Mouse (Mus musculus): Measurements from ENCODE around the gene Tmem151a. TPM values are rescaled to one million over a fixed set of nuclear protein-coding genes. Genes with fewer than 3 reads are reported as not detected.
"Not testable (repeated sequence)": the region's sequence is repeated elsewhere in the genome, so short reads cannot be mapped to it uniquely, and the experiment has no call there.

Gene Tmem151a
- polyA plus RNA-seq, 1 experiment from 2014 or later, result 2.3 TPM

DNA sequence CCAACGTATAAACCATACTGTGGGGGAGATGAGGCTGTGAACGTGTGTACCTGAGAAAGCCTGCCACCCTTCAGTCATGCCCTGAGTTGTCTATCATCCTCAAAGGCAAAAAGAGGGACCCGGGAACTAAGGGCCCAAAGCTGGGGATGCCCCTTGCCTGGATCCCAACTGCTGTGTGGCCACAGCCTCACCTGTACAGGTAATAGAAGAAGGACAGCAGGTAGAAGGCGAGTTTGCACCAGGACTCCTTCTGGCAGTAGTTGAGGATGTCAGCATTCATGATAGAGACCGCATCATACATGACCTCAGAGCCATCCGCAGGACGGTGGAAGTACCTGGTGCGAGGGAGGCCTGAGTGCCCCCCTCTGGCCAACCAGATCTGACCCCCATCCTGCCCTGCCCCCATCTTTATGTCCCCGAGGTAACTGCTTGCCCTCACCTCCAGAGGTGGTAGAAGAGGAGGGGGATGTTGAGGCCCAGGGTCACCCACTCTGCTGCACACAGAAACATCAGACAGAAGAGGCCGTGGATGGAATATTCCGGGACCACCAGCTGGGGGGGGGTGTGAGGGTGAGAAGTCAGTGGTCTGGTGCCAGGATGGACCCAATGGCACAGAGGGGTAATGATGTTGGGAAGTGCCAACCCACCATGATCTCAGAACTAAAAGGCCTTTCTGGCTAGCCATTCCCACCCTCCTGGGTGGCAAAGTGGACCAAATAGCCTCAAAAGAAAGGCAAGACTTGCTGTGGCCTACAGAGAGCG, 8.3 kb upstream of the Tmem151a start:
- Histone ChIP-seq H3K27ac (replicated peaks) (no peak overlapping the region), H3K9ac (no peak overlapping the region), H3K4me1 (peaks cover 59% of the 10 kb centered on the region), H3K9me3 (replicated peaks) (no peaks in the 10 kb centered on the region), H3K4me2 (replicated peaks) (no peak overlapping the region), H3K27me3 (no peaks in the 10 kb centered on the region), H3K4me3 (replicated peaks) (no peak overlapping the region; the same call in 1 of the 2 replicates), H3K36me3 (peaks cover 43% of the 10 kb centered on the region)
- WGBS, result 71% methylated on average over 12 of the region's 12 CpGs
- ATAC-seq (ENCODE audit: insufficient number of reproducible peaks, low FRiP score, low TSS enrichment, low read depth), result no peak

DNA sequence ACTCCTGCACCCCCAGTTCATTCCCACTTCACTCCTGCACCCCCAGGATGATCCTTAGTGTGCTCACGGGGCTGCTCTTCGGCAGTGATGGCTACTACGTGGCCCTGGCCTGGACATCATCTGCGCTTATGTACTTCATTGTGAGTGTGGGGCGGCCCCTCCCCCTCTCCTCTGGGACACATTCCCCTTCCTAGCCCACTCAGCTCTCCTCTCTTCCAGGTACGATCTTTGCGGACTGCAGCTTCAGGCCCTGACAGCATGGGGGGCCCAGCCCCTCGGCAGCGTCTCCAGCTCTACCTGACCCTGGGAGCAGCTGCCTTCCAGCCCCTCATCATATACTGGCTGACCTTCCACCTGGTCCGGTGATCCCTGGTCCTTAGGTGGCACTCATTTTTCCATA, 6.8 kb upstream of the Tmem151a start:
- 92% methylated on average over 10 of the region's 10 CpGs for WGBS
- ATAC-seq (ENCODE audit: insufficient number of reproducible peaks, low FRiP score, low TSS enrichment, low read depth), result no peak
- H3K27ac ChIP-seq (replicated peaks), result no peak overlapping the region
- H3K4me3 ChIP-seq (replicated peaks), result no peak overlapping the region; the same call in 1 of the 2 replicates
- no peaks in the 10 kb centered on the region for H3K9me3 ChIP-seq (replicated peaks)
- no peak overlapping the region for H3K4me2 ChIP-seq (replicated peaks)
- H3K27me3 ChIP-seq, result no peaks in the 10 kb centered on the region
- peaks cover 50% of the 10 kb centered on the region for H3K4me1 ChIP-seq
- H3K9ac ChIP-seq, result no peak overlapping the region
- peaks cover 43% of the 10 kb centered on the region for H3K36me3 ChIP-seq

DNA sequence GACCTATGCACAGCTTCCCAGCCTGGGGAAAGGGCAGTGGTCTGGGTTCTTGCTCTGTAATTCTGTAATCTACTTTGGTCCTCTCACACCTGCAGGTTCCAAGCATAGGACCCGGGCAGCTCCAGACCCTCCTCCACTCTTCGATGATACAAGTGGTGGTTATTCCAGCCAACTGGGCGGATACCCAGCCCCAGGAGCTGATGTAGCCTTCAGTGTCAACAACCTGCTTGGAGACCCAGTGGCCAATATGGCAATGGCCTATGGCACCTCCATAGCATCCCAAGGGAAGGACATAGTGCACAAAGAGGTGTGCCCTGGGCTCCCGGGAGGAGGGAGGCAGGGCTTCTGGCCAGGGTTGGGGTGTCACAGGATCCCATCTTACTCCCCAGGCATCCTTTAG, 4.0 kb upstream of the Tmem151a start:
- peaks cover 43% of the 10 kb centered on the region for H3K36me3 ChIP-seq
- ATAC-seq (ENCODE audit: insufficient number of reproducible peaks, low FRiP score, low TSS enrichment, low read depth), result no peak
- peaks cover 23% of the 10 kb centered on the region for H3K27me3 ChIP-seq
- no peak overlapping the region for H3K27ac ChIP-seq (replicated peaks)
- H3K4me3 ChIP-seq (replicated peaks), result peak overlapping the region; percentile 78
- H3K9me3 ChIP-seq (replicated peaks), result no peaks in the 10 kb centered on the region
- H3K4me2 ChIP-seq (replicated peaks), result peak overlapping the region; percentile 55
- 89% methylated on average over 4 of the region's 4 CpGs for WGBS
- peaks cover 37% of the 10 kb centered on the region for H3K4me1 ChIP-seq
- no peak overlapping the region for H3K9ac ChIP-seq

DNA sequence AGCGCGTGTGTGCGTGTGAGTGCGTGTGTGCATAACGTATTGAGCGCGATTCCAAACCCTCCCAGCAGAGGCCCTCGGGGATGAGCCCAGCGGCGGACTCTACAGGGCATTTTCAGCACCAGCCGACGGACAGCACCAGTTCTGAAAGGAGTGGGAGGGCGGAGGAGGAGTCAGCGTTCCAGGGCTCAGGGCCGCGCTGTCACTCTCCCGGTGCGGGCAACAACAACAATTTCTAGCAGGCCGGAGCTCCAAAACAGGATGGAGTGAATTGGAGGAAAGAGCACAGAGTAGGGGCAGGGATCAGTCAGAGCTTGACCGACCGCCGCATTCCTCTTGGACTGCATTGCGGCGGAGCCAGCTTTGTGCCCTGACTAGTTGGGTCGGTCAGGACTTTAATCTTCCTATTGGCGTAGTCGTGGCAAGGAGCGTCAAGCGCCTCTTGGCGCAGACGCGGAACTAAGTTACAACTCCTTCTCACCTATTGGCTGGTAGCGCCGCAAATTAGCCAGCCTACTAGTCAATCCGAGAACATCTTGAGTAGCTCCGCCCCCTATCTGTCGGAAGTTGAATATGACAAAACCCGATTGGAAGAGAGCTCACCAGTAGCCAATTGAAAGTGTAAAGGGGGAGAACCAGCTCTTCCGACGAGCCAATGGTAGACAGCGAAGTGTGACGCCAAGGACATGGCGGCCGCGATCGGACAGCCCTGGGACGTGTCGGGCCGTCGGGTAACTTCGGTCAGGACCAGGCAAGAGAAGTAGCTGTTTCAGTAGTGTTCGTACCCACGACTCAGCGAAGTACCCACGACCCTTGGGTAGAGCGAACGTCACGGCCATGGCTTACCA, 2.8 kb upstream of the Tmem151a start, which contains the start of gene Yif1a:
TSS of gene Yif1a (plus strand) at position 655 of the 845 bp plus-strand sequence.
- H3K9me3 ChIP-seq (replicated peaks), result no peaks in the 10 kb centered on the region
- H3K4me3 ChIP-seq (replicated peaks), result peak within 1 kb of the TSS; percentile 78
- peaks cover 35% of the 10 kb centered on the region for H3K27me3 ChIP-seq
- peaks cover 33% of the 10 kb centered on the region for H3K36me3 ChIP-seq
- under 1% methylated on average over 58 of the region's 58 CpGs for WGBS
- peak within 1 kb of the TSS; percentile 55 for H3K4me2 ChIP-seq (replicated peaks)
- H3K27ac ChIP-seq (replicated peaks), result peak within 1 kb of the TSS; percentile 87
- H3K4me1 ChIP-seq, result peaks cover 27% of the 10 kb centered on the region
- ATAC-seq (ENCODE audit: insufficient number of reproducible peaks, low FRiP score, low TSS enrichment, low read depth), result peak; percentile 91
- peak within 1 kb of the TSS; percentile 57 for H3K9ac ChIP-seq

DNA sequence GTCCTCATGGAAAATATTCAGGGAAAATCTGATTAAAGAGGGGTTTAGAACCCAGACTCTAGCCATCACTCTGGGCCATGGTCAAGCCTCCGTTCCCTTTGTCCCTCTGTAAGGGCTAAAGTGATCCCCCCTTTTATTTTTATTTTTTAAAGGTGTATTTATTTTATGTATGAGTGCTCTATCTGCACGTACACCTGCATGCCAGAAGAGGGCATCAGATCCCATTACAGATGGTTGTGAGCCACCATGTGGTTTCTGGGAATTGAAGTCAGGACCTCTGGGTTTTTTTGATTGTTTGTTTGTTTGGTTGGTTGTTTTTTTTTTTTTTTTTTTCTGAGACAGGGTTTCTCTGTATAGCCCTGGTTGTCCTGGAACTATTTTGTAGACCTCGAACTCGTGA, 1.2 kb upstream of the Tmem151a start:
- peaks cover 51% of the 10 kb centered on the region for H3K27me3 ChIP-seq
- not testable (repeated sequence) for H3K9me3 ChIP-seq (replicated peaks); ATAC-seq (ENCODE audit: insufficient number of reproducible peaks, low FRiP score, low TSS enrichment, low read depth); H3K27ac ChIP-seq (replicated peaks); H3K4me3 ChIP-seq (replicated peaks); H3K9ac ChIP-seq; H3K4me2 ChIP-seq (replicated peaks)
- WGBS, result 57% methylated on average over 4 of the region's 4 CpGs
- peaks cover 27% of the 10 kb centered on the region for H3K4me1 ChIP-seq
- peaks cover 17% of the 10 kb centered on the region for H3K36me3 ChIP-seq

DNA sequence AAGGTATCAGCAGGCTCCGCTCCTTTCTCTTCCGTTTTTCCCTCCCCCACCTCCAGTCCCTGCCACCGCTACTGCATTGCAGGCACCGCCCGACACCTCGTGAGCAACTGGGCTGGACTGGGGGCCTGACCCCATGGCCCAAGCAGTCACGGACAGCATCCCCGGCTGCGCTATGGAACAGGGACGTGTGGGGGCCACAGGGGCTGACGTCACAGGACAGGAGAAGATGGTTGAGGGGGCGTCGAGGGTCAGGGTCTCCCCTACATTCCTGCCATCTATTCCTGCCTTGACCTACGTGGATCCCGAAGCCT, 542 bp downstream of the Tmem151a start:
- 9% methylated on average over 15 of the region's 15 CpGs for WGBS

DNA sequence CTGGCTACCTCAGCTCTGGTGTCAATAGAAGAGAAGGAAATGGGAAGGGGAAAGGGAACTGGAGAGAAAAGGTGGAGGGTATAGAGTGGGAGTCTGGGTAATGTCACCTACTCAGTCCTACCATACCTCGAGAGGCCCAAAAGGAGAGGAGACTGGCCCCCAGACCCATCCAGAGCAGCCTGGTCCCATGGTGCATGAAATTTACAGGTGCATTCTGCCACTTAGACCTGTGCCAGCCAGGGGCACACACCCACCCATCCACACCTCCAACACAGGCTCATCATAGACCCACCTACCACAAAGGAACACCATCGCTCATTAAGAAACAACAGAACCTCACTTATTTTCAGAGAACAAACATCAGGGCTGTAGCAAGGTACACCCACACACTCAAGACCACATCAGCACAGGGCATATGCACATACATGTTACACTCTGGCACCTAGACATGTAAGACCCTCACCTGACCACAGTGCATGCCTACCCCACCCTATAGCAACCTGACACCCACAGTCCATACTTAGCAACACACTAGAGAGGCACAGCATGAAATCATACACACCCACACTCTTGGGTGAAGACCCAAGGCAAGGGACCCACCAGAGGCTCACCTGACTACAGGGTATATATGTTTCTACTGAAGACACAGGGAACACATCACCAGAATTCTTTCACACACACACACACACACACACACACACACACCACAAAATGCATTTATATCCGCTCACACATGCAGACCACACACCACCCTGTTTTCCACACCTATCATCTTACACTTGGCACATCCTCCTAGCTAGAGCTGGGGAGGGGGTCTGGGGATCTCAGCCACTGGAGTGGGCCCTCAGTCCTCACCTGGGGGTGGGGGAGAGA, 1.1 kb downstream of the Tmem151a start:
- Histone ChIP-seq H3K9ac (no peak overlapping the region), H3K36me3 (no peaks in the 10 kb centered on the region), H3K27ac (replicated peaks) (no peak overlapping the region), H3K9me3 (replicated peaks) (no peaks in the 10 kb centered on the region), H3K4me2 (replicated peaks) (peak overlapping the region; percentile 91), H3K27me3 (peaks cover 65% of the 10 kb centered on the region), H3K4me3 (replicated peaks) (peak overlapping the region; percentile 49; the same call in 1 of the 2 replicates), H3K4me1 (peaks cover 24% of the 10 kb centered on the region)
- no peak for ATAC-seq (ENCODE audit: insufficient number of reproducible peaks, low FRiP score, low TSS enrichment, low read depth)
- 64% methylated on average over 3 of the region's 3 CpGs for WGBS

More for the DNA sequence above, 542 bp downstream of the Tmem151a start:
- Histone ChIP-seq H3K9ac (no peak overlapping the region), H3K4me2 (replicated peaks) (peak overlapping the region; percentile 91), H3K27ac (replicated peaks) (no peak overlapping the region), H3K4me1 (peaks cover 27% of the 10 kb centered on the region), H3K4me3 (replicated peaks) (peak overlapping the region; percentile 49), H3K36me3 (peaks cover 2% of the 10 kb centered on the region; the same call in 1 of the 2 replicates), H3K27me3 (peaks cover 65% of the 10 kb centered on the region), H3K9me3 (replicated peaks) (no peaks in the 10 kb centered on the region)
- no peak for ATAC-seq (ENCODE audit: insufficient number of reproducible peaks, low FRiP score, low TSS enrichment, low read depth)

DNA sequence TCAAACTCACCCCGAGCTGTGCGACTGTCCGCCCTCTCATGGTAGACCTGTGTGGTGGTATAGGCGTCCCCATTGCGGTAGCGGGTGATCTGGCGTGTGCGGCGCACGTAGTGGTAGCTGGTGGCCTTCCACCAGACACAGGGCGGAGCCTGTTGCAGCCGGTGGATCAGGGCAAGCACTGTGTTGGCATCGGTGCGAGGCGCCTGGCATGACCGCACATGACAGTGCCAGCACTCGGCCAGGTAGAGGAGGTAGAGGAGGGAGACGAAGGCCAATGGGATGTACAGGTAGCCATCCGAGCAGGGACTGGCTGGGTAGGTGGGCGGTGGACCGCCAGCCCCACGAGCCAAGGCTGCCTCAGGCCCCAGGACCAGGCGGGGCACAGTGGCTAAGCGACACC, 2.7 kb downstream of the Tmem151a start:
- Histone ChIP-seq H3K4me3 (replicated peaks) (no peak overlapping the region), H3K9me3 (replicated peaks) (no peaks in the 10 kb centered on the region), H3K36me3 (no peaks in the 10 kb centered on the region), H3K27ac (replicated peaks) (no peak overlapping the region), H3K4me2 (replicated peaks) (no peak overlapping the region), H3K4me1 (peaks cover 18% of the 10 kb centered on the region), H3K27me3 (peaks cover 65% of the 10 kb centered on the region), H3K9ac (no peak overlapping the region)
- no peak for ATAC-seq (ENCODE audit: insufficient number of reproducible peaks, low FRiP score, low TSS enrichment, low read depth)
- 69% methylated on average over 24 of the region's 24 CpGs for WGBS

DNA sequence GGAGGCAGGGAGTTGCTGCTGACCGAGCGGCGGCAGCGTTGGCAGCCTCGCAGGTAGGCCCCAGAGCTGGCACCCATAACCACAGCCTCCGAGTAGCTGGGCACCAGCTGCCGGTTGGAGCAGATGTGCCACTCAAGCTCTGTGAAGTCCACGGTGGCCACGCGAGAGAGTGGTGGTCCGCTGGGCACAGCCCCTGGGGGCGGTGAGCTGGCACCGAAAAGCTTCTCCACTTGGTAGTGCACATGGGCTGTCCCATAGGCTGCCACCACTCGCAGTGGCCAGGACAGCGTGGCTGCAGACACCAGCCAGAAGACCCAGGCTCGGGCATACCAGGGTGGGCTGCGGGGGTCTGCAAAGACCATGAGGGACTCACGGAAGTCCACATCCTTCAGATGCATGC, 3.3 kb downstream of the Tmem151a start:
- Histone ChIP-seq H3K27me3 (peaks cover 65% of the 10 kb centered on the region), H3K9ac (no peak overlapping the region), H3K4me2 (replicated peaks) (no peak overlapping the region), H3K36me3 (no peaks in the 10 kb centered on the region), H3K4me1 (peaks cover 14% of the 10 kb centered on the region), H3K9me3 (replicated peaks) (no peaks in the 10 kb centered on the region), H3K27ac (replicated peaks) (no peak overlapping the region), H3K4me3 (replicated peaks) (no peak overlapping the region)
- no peak for ATAC-seq (ENCODE audit: insufficient number of reproducible peaks, low FRiP score, low TSS enrichment, low read depth)
- WGBS, result 69% methylated on average over 18 of the region's 18 CpGs

DNA sequence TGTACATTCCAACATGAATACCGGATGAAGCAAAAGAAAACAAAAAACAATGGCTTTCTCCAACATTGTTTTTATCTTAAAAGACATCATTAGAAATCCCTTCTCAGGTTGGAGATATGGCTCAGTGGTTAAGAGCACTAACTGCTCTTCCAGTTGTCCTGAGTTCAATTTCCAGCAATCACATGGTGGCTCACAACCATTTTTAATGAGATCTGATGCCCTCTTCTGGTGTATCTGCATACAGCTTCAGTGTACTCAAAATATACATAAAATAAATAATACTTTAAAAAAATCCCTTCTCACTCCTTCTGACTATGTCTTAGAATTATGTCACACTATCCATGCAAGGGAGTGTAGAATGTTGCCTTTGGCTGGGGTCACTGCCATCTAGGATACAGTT, 6.1 kb downstream of the Tmem151a start:
- no peak for ATAC-seq (ENCODE audit: insufficient number of reproducible peaks, low FRiP score, low TSS enrichment, low read depth)
- 80% methylated on average over 1 of the region's 1 CpGs for WGBS
- H3K27ac ChIP-seq (replicated peaks), result no peak overlapping the region
- H3K9me3 ChIP-seq (replicated peaks), result no peaks in the 10 kb centered on the region
- H3K36me3 ChIP-seq, result no peaks in the 10 kb centered on the region
- peaks cover 41% of the 10 kb centered on the region for H3K27me3 ChIP-seq
- H3K4me1 ChIP-seq, result no peaks in the 10 kb centered on the region
- no peak overlapping the region for H3K4me3 ChIP-seq (replicated peaks)
- H3K4me2 ChIP-seq (replicated peaks), result no peak overlapping the region
- no peak overlapping the region for H3K9ac ChIP-seq

DNA sequence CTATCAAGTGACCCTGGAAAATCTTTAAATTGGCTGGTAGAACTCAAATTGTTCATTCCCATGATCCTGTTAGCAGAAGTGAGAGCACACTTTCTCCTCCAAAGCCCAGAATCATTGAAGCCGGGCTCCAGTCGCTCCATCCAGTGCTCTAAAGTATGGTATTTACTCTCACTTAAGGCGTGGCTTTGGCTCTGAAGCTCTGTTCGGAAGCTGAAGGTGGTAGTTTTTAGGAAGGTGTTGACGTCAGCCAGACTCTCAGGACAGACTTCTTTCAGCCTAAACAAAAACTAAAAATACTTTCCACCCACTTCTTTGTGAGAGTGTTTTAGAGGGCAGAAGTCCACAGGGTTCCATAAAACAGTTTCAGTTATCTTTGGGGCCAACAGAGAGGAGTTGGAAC, 11.8 kb downstream of the Tmem151a start:
- Histone ChIP-seq H3K27ac (replicated peaks) (no peak overlapping the region), H3K4me2 (replicated peaks) (no peak overlapping the region), H3K9ac (no peak overlapping the region), H3K4me3 (replicated peaks) (peak overlapping the region; percentile 70; the same call in 1 of the 2 replicates), H3K4me1 (peaks cover 43% of the 10 kb centered on the region), H3K27me3 (peaks cover 3% of the 10 kb centered on the region), H3K9me3 (replicated peaks) (no peaks in the 10 kb centered on the region), H3K36me3 (no peaks in the 10 kb centered on the region)
- no peak for ATAC-seq (ENCODE audit: insufficient number of reproducible peaks, low FRiP score, low TSS enrichment, low read depth)
- 33% methylated on average over 5 of the region's 5 CpGs for WGBS

Measured in embryonic facial prominence, embryonic 15.5 days (tissue).